Mouse (Mus musculus) forebrain, embryonic 13.5 days (tissue): ENCODE measurements around the gene Naa38. TPM values are rescaled to one million over a fixed set of nuclear protein-coding genes. Genes with fewer than 3 reads are reported as not detected.
A peak's percentile ranks its signal among the peaks of the same experiment; 100 is the strongest.
"Not testable (repeated sequence)": the region's sequence is repeated elsewhere in the genome, so short reads cannot be mapped to it uniquely, and the experiment has no call there.

Experiments used
- ATAC-seq: fragments of 200-750 bp; cut with Nextera tagmentation; 2 replicates; pipeline ENCODE4 v1.8.0; 2017
- H3K27ac ChIP-seq: fragments of 300-500 bp; sonication (generic); 2 replicates; pipeline ENCODE4 v1.5.1; 2015; ENCODE audit warnings: inconsistent platforms, mild to moderate bottlenecking, moderate library complexity
- H3K27me3 ChIP-seq: fragments of 300-500 bp; sonication (generic); 2 replicates; pipeline ENCODE4 v1.6.1; 2015; ENCODE audit warnings: mild to moderate bottlenecking, inconsistent platforms
- H3K36me3 ChIP-seq: fragments of 300-500 bp; sonication (generic); 2 replicates; pipeline ENCODE4 v1.6.1; 2015; ENCODE audit warnings: mild to moderate bottlenecking, inconsistent platforms; ENCODE audit not compliant: poor library complexity, severe bottlenecking
- H3K4me1 ChIP-seq: fragments of 300-500 bp; sonication (generic); 2 replicates; pipeline ENCODE4 v1.6.1; 2015; ENCODE audit warnings: inconsistent platforms
- H3K4me2 ChIP-seq: fragments of 300-500 bp; sonication (generic); 2 replicates; pipeline ENCODE4 v1.6.1; 2015; ENCODE audit warnings: inconsistent platforms, mild to moderate bottlenecking, moderate library complexity
- H3K4me3 ChIP-seq: fragments of 300-500 bp; sonication (generic); 2 replicates; pipeline ENCODE4 v1.5.1; 2015; ENCODE audit warnings: mild to moderate bottlenecking, inconsistent platforms
- H3K9ac ChIP-seq: fragments of 300-500 bp; sonication (generic); 2 replicates; pipeline ENCODE4 v1.6.1; 2015; ENCODE audit warnings: mild to moderate bottlenecking, inconsistent platforms
- H3K9me3 ChIP-seq: fragments of 300-500 bp; sonication (generic); replicated peaks from 2 replicates; pipeline ENCODE4 v1.6.1; 2016; ENCODE audit warnings: inconsistent platforms
- WGBS: fragments of 180-500 bp; shearing (Covaris S2); methylation state at CpG from one replicate; pipeline ENCODE4 v1.1.7; 2015; 5-methylcytosine and 5-hydroxymethylcytosine counted together
- polyA plus RNA-seq: library from polyadenylated mRNA; unstranded; fragments of >200 nt; fragmentation: Nextera tagmentation; extraction: Ambion mirVana; gene quantifications from 2 replicates; pipeline ENCODE4 v1.2.1, GENCODE M21; 2015

Naa38 gene
- 100.0 and 108 TPM in 2 replicates for polyA plus RNA-seq

GRCm38 (mm10) chr11:69395235-69395633 is at the start of gene Naa38, which contains the start of gene Cyb5d1:
Gene Naa38, plus strand, starts transcription at chr11:69395487.
Gene Cyb5d1, minus strand, starts transcription at chr11:69395631.
- peak; percentile 79 for ATAC-seq
- H3K9me3 ChIP-seq: not testable (repeated sequence)
- peak within 1 kb of the TSS; percentile 95 for H3K27ac ChIP-seq
- H3K4me1 ChIP-seq: peaks cover 40% of the 10 kb centered on the region
- peak within 1 kb of the TSS; percentile 83 for H3K9ac ChIP-seq
- under 1% methylated on average over 20 of the region's 24 CpGs for WGBS
- peaks cover 31% of the 10 kb centered on the region for H3K36me3 ChIP-seq
- peaks cover 21% of the 10 kb centered on the region for H3K27me3 ChIP-seq
- H3K4me2 ChIP-seq: peak within 1 kb of the TSS; percentile 85
- H3K4me3 ChIP-seq: peak within 1 kb of the TSS; percentile 67

GRCm38 (mm10) chr11:69346441-69346840 is 48.8 kb upstream of the Naa38 start:
- no peak for ATAC-seq
- Histone ChIP-seq H3K4me2 (no peak overlapping the region), H3K36me3 (peaks cover 90% of the 10 kb centered on the region), H3K9ac (no peak overlapping the region), H3K9me3 (no peaks in the 10 kb centered on the region), H3K27me3 (no peaks in the 10 kb centered on the region), H3K4me3 (no peak overlapping the region), H3K4me1 (peaks cover 6% of the 10 kb centered on the region), H3K27ac (no peak overlapping the region)
- WGBS: 92% methylated on average over 26 of the region's 26 CpGs

GRCm38 (mm10) chr11:69356544-69356943 is 38.7 kb upstream of the Naa38 start:
- WGBS: 95% methylated on average over 5 of the region's 5 CpGs
- Histone ChIP-seq H3K4me3 (no peak overlapping the region), H3K4me2 (no peak overlapping the region), H3K9ac (no peak overlapping the region), H3K9me3 (no peaks in the 10 kb centered on the region), H3K36me3 (peaks cover 100% of the 10 kb centered on the region), H3K27me3 (no peaks in the 10 kb centered on the region), H3K4me1 (no peaks in the 10 kb centered on the region; the same call in 1 of the 2 replicates), H3K27ac (no peak overlapping the region)
- no peak for ATAC-seq

GRCm38 (mm10) chr11:69357690-69358089 is 37.6 kb upstream of the Naa38 start:
- WGBS: 92% methylated on average over 12 of the region's 12 CpGs
- Histone ChIP-seq H3K27ac (no peak overlapping the region), H3K4me1 (peaks cover 9% of the 10 kb centered on the region), H3K36me3 (peaks cover 100% of the 10 kb centered on the region), H3K27me3 (no peaks in the 10 kb centered on the region), H3K4me2 (no peak overlapping the region), H3K9ac (no peak overlapping the region), H3K4me3 (no peak overlapping the region), H3K9me3 (no peaks in the 10 kb centered on the region)
- ATAC-seq: no peak

GRCm38 (mm10) chr11:69362021-69362420 is 33.3 kb upstream of the Naa38 start:
- H3K9me3 ChIP-seq: no peaks in the 10 kb centered on the region
- H3K36me3 ChIP-seq: peaks cover 75% of the 10 kb centered on the region
- H3K4me1 ChIP-seq: peaks cover 43% of the 10 kb centered on the region
- no peak overlapping the region for H3K4me3 ChIP-seq
- H3K4me2 ChIP-seq: no peak overlapping the region
- no peak for ATAC-seq
- no peaks in the 10 kb centered on the region for H3K27me3 ChIP-seq
- no peak overlapping the region for H3K9ac ChIP-seq
- peak overlapping the region; percentile 63 for H3K27ac ChIP-seq
- 40% methylated on average over 7 of the region's 7 CpGs for WGBS

- Histone ChIP-seq H3K9ac (no peak overlapping the region), H3K4me3 (no peak overlapping the region), H3K4me2 (no peak overlapping the region), H3K36me3 (peaks cover 71% of the 10 kb centered on the region), H3K27me3 (no peaks in the 10 kb centered on the region), H3K27ac (peak overlapping the region; percentile 63), H3K9me3 (no peaks in the 10 kb centered on the region), H3K4me1 (peaks cover 48% of the 10 kb centered on the region)
- 88% methylated on average over 2 of the region's 2 CpGs for WGBS
- no peak for ATAC-seq
Observed at GRCm38 (mm10) chr11:69362479-69362878, 32.8 kb upstream of the Naa38 start.

- peaks cover 52% of the 10 kb centered on the region for H3K36me3 ChIP-seq
- 50% methylated on average over 8 of the region's 8 CpGs for WGBS
- no peak for ATAC-seq
- no peaks in the 10 kb centered on the region for H3K27me3 ChIP-seq
- H3K4me2 ChIP-seq: peak overlapping the region; percentile 98
- H3K4me1 ChIP-seq: peaks cover 55% of the 10 kb centered on the region
- peak overlapping the region; percentile 90 for H3K4me3 ChIP-seq
- peak overlapping the region; percentile 70 for H3K9ac ChIP-seq
- peak overlapping the region; percentile 99 for H3K27ac ChIP-seq
- H3K9me3 ChIP-seq: no peaks in the 10 kb centered on the region
Observed at GRCm38 (mm10) chr11:69364376-69364775, 30.9 kb upstream of the Naa38 start.

- H3K36me3 ChIP-seq: peaks cover 46% of the 10 kb centered on the region
- ATAC-seq: peak; percentile 59
- H3K4me2 ChIP-seq: peak overlapping the region; percentile 98
- H3K4me3 ChIP-seq: peak overlapping the region; percentile 90
- H3K27ac ChIP-seq: peak overlapping the region; percentile 99
- H3K4me1 ChIP-seq: peaks cover 59% of the 10 kb centered on the region
- WGBS: 2% methylated on average over 6 of the region's 6 CpGs
- H3K9me3 ChIP-seq: no peaks in the 10 kb centered on the region
- no peaks in the 10 kb centered on the region for H3K27me3 ChIP-seq
- H3K9ac ChIP-seq: peak overlapping the region; percentile 70
Observed at GRCm38 (mm10) chr11:69364910-69365309, 30.4 kb upstream of the Naa38 start.

GRCm38 (mm10) chr11:69365722-69366121 is 29.6 kb upstream of the Naa38 start:
- Histone ChIP-seq H3K4me1 (peaks cover 64% of the 10 kb centered on the region), H3K27ac (peak overlapping the region; percentile 99), H3K4me3 (peak overlapping the region; percentile 90), H3K9ac (peak overlapping the region; percentile 70), H3K9me3 (no peaks in the 10 kb centered on the region), H3K27me3 (no peaks in the 10 kb centered on the region), H3K4me2 (peak overlapping the region; percentile 98), H3K36me3 (peaks cover 38% of the 10 kb centered on the region)
- 25% methylated on average over 6 of the region's 6 CpGs for WGBS
- ATAC-seq: no peak

- H3K9ac ChIP-seq: peak overlapping the region; percentile 70
- peak; percentile 76 for ATAC-seq
- H3K4me1 ChIP-seq: peaks cover 70% of the 10 kb centered on the region
- peak overlapping the region; percentile 98 for H3K4me2 ChIP-seq
- peaks cover 32% of the 10 kb centered on the region for H3K36me3 ChIP-seq
- peak overlapping the region; percentile 99 for H3K27ac ChIP-seq
- H3K27me3 ChIP-seq: no peaks in the 10 kb centered on the region
- WGBS: under 1% methylated on average over 26 of the region's 26 CpGs
- no peaks in the 10 kb centered on the region for H3K9me3 ChIP-seq
- peak overlapping the region; percentile 90 for H3K4me3 ChIP-seq
Observed at GRCm38 (mm10) chr11:69366157-69366854, 29.0 kb upstream of the Naa38 start.

- Histone ChIP-seq H3K4me1 (peaks cover 73% of the 10 kb centered on the region), H3K9me3 (no peaks in the 10 kb centered on the region), H3K4me3 (peak overlapping the region; percentile 90), H3K36me3 (peaks cover 25% of the 10 kb centered on the region), H3K27ac (peak overlapping the region; percentile 99), H3K27me3 (no peaks in the 10 kb centered on the region), H3K9ac (peak overlapping the region; percentile 100), H3K4me2 (peak overlapping the region; percentile 98)
- whole genome bisulfite sequencing: 0% methylated on average over 22 of the region's 22 CpGs
- no peak; the same call in 1 of the 2 replicates for ATAC-seq
Observed at GRCm38 (mm10) chr11:69366855-69367615, 28.3 kb upstream of the Naa38 start.
